Mouse (Mus musculus) frontal cortex, adult 2 months (tissue): ENCODE measurements around the gene Ranbp1. TPM values are rescaled to one million over a fixed set of nuclear protein-coding genes. Genes with fewer than 3 reads are reported as not detected.
"Not testable (repeated sequence)": the region's sequence is repeated elsewhere in the genome, so short reads cannot be mapped to it uniquely, and the experiment has no call there.

Experiments
- DNase-seq, 2 experiments: peaks; one replicate each; pipeline ENCODE4 v3.0.0; 2022; ENCODE audit warnings: low spot score in 1 of 2; ENCODE audit errors: extremely low spot score in 1 of 2
- polyA plus RNA-seq: library from polyadenylated mRNA; depleted of rRNA; stranded (reverse); fragments of >200 nt; gene quantifications from 2 replicates; pipeline ENCODE4 v1.2.3, GENCODE M21; 2012; rRNA removed

Ranbp1 gene
- 108 and 116 TPM in 2 replicates for polyA plus RNA-seq

DNA sequence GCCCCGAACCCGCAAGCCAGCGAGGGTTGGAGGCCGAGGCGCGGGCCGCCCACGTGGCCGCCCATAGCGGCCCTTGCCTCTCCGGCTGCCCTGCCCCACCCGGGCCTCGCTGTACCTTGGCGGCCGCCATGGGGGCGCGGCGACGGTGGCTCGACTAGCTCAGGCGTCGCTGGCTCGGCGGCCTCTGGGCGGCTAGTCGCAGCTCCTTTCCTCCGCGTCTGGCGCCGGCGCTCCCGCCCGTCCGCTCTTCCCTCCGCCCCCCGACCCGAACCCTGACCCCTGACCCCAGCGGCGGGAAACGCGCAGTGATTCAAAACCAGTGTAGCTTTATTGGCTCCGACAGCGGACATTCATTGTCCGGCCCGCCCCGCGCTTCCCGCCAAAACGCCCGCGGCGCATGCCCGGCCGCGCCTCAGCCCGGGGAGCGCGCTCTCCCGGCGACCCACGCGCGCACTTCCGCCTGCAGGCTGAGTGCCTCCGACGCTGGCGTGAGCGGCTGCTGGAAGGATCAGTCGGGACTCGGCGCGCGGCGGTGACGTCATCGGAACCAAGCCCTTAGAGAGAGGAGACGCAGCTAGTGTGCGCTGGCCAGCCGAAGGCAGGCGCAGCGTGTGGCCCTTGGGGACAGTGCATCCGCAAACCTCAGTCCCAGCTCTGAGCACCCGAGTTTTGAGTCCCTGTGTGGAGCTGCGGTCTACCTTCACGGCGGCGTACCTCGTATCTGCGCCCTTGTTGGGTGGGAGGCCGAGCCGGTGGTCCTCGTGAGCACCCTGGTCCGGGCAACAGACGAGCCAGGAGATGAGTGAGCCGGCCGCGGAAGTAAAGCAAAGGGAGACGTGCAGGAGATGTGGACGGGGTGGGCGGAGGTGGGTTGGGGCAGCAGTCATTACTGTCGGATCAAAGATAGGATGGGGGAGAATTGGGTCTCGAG, at the start of gene Ranbp1, which contains the start of gene Trmt2a:
Gene Ranbp1, minus strand, starts transcription at position 300 of the 931 bp plus-strand sequence.
Gene Trmt2a, plus strand, starts transcription at position 247 of the 931 bp plus-strand sequence.
- DNase-seq, result peak; percentile 98

DNA sequence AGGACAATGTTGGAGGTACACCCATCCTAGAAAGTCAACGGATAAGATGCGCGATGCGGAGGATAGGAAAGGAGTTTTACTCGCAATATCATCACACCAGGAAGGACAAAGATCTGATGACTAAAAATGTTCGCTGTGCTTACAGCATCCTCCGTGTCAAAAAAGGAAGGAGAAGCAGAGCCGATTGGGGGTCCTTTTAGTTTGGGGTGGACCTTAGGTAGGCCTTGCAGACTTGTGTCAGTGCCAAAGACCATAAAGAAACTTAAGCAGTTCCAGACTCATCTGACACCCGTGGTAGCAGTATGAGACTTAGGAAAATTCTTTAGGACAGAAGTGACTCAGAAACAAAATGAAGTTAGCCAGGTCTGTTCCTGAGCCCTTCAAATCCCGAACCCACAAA, 41.1 kb upstream of the Ranbp1 start:
- not testable (repeated sequence) for DNase-seq

DNA sequence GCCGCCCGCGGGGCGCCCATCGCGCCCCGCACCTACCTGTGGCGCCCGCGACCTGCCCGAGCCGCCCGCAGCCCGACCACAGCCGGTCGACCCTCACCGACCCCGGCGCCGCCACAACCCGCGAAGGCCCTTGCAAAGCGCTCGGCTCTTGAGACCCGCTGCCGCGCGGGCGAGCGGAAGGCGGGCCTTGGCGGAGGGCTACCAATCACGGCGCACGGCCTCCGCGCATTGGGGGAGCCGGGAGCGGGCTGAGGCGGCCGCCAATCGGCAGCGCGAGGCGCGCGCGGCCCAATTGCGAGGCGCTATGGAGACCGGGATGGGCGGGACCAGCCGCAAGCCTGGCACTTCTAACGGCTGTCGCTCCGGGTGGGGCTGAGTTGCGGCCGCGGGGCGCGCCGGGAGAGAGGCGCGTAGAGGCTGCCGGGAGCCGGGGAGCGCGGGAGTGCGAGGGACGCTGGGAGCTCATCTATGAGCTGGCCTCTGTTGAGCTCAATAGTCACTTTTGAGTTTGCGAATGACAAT, 40.6 kb upstream of the Ranbp1 start, which contains the start of gene Dgcr8:
Gene Dgcr8, minus strand, starts transcription at position 180 of the 522 bp plus-strand sequence.
- peak; percentile 96 to 98 for DNase-seq

DNA sequence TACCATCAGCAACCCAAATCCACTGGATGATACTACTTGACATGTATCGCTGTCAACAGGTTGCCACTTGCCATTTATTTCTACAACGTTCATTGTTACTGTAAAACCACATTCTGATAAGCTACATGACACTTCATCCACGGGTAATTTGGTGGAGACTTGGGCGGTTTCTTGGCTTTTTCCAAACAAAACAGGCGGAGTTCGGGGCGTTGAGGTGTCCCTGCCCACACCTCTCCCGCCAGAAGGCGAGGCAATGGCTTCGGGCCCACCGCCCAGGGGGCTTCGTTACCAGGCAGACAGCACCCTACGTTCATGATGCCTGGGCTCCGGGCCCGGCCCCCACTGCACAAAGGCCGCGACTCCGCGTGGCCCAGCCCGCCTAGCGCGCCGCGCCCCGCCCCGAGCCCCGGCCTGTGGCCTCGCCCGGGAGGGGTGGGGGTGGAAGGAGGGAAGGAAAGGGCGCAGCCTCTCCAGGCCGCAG, 40.1 kb upstream of the Ranbp1 start:
- peak in 1 of 2 experiments; percentile 27 for DNase-seq

DNA sequence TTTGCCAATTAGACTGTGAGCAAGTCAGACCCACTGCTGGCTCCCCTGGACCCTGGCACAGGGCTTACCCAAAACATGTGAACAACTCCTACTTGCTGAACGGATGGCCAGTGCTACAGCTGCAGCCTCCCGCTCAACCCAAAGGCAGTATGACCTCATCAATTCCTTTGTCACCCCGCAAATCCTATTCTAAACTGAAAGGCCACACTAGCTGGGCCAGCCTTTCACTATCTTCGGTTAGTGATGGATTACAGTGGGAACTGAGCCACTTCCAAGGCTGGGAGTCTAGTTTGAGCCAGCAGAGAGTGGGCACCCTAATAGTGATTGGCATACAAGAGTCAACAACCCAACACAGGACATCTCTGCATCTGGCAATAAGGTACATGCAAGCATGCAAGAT, 39.6 kb upstream of the Ranbp1 start:
- no peak for DNase-seq

DNA sequence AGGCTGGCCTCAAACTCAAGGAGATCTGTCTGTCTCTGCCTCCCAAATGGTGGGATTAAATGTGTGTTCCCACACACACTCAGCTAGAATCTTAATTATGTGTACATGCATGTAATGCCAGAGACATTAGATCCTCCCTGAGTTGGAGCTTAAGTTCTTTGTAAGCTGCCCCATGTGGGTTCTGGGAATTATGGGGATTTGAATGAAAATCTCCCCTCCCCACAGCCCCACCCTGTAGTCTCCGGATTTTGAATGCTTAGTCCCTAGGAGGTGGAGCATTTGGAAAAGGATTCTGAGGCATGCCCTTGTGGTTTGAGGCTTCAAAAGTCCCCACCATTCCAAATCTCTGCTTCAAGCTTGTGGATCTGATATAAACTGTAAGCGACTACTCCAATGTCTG, 26.6 kb upstream of the Ranbp1 start:
- DNase-seq, result no peak

DNA sequence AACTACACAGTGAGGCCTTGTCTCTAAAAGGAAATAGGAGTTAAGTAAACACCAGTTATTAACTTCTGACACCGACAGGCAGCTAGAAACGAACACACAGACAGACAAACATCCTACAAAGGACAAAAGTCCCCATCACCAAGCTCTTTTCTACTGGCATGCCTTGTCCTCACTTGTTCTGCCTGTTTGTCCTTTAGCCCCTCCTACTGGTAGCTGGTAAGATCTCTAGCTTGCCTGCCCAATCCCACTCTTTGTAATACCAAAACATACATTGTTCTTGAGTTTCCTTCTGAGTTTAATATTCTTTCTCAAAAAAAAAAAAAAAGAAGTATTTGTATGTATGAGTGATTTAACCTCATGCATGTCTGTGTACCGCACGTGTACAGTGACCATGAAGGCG, 19.6 kb upstream of the Ranbp1 start:
- no peak for DNase-seq

DNA sequence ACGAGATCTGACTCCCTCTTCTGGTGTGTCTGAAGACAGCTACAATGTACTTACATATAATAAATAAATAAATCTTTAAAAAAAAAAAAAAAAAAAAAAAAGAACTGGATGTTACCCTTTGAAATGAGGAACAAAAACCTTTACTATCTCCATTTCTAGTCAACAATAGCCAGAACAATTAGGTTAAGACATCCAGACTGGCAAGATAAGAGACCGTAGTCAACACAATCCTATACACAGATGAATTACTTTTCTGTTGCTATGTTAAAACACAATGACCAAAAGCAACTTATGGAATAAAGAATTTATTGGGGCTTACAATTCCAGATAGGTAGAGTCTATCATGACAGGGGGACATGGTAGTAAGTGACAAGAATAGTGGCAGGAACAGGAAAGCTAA, 16.5 kb upstream of the Ranbp1 start:
- no peak for DNase-seq

DNA sequence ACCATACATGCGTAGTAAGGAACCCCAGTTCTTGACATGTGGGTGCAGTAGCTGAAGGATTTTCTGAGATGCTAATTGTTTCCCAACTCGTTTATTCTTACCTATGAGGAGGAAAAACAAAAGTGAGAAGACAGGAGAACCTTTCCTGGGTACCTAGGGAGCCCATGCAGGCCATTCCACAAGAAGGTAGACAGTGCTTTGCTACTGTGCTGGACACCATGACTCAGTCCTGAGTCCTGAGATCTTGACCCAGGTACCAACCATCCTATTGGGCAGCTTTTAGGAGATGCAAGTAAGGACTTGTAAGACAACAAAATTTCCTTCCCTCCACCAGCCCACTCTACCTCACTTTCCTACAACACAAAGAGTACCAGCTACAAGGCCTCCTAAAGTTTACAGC, 9.7 kb upstream of the Ranbp1 start, which contains the start of gene Gm49776:
Gene Gm49776, minus strand, starts transcription at position 101 of the 400 bp plus-strand sequence.
- no peak for DNase-seq

DNA sequence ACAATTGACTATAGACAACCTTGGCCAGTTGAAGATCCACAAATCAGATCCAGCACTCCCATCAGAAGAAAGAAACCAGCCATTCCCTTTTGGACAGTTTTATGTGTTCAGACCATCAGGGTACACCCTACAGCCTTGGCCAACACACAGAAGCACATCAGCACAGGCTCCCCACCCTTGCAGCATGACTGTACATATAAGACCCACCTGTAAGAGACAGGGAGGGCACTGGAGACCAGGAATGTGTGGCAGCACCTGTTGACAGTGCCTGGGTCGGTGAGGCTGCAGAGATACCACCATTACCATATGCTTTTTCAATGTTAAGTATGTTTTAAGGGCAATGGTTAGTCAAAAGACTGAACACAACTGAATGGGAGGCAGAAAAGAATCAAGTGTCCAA, 5.3 kb upstream of the Ranbp1 start:
- no peak for DNase-seq

DNA sequence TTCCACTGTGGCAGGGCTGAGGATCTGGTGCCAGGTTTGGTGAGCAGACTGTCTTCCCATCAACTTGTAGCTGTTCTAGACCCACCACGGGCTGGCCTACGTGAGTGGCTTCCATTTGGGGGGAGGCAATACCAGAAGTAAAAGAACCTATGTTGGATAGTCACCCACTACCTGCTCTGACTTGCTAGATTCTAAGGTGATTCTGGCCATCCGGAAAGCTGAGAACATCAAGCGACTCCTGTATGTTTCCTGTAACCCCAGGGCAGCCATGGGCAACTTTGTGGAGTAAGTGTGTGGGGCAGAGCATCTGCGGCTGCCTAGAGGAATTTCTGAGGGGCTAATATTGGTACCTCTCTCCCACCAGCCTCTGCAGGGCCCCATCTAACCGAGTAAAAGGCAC, 4.2 kb upstream of the Ranbp1 start:
- DNase-seq, result no peak

DNA sequence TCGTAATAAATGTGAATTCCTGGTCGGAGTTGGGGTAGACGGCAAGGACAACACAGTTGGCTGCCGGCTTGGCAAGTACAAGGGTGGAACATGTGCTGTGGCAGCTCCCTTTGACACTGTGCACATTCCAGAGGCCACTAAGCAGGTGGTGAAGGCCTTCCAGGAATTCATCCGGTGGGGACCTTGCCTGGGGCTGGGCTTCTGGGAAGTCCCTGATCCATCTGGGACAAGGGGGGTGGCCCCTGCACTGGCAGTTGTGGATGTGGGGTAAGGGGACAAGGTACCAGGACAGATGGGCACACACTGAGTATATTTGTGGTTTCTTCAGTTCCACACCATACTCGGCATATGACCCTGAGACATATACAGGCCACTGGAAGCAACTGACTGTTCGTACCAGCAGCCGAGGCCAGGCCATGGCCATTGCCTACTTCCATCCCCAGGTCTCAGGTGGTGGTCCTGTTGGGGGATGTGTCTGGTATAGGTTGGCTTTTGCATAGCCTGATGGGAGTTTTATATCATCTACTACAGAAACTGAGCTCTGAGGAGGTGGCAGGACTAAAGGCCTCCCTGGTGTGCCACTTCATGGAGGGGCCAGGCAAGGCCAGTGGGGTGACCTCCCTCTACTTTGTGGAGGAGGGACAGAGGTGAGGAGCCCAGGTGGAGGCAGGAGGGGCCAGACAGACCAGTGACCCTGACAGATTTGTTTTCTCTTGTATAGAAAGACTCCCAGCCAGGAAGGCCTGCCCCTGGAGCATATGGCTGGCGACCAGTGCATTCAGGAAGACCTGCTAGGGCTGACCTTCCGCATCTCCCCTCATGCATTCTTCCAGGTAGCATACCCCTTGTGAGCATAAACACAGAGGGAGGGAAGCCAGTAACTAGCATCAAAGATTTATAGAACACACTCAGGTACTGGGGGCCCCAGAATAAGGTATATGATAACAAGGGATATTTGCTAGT, 2.6 kb upstream of the Ranbp1 start:
- no peak for DNase-seq

DNA sequence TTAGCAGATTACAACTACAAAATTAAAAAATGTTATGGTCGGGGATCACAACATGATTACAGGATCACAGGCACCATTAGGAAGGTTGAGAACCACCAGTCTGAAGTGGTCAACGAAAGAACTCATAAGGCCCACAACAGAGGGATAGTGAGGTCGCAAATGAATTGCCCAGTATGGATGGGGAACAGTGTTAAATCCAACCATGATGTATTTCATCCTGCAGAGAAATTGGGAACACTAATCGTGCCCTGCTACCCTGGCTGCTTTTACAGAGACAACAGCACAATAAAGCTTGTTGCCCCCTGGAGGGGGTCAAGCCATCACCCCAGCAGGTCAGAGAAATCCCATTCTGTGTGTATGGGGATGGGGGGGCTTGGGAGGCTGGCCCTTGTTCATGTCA, 1.7 kb upstream of the Ranbp1 start:
- no peak for DNase-seq

DNA sequence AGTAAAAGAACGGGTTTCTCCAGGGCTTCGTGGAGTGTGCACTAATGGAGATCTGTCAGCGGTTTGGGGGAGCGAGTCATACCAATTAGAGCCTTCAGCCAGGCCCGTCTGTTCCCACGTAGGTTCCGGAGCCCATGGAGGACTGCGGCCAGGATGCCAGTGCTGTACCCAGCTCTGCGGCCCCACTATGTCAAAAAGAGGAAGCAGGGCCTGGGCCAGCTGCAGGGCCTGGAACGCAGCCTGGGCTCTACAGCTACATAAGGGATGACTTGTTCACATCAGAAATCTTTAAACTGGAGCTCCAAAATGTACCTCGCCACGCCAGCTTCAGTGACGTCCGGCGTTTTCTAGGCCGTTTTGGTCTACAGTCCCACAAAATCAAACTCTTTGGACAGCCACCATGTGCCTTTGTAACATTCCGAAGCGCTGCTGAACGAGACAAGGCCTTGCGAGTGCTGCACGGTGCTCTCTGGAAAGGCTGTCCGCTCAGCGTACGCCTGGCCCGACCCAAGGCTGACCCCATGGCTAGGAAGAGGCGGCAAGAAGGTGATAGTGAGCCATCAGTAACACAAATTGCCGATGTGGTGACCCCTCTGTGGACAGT, 934 bp upstream of the Ranbp1 start:
- DNase-seq, result no peak

DNA sequence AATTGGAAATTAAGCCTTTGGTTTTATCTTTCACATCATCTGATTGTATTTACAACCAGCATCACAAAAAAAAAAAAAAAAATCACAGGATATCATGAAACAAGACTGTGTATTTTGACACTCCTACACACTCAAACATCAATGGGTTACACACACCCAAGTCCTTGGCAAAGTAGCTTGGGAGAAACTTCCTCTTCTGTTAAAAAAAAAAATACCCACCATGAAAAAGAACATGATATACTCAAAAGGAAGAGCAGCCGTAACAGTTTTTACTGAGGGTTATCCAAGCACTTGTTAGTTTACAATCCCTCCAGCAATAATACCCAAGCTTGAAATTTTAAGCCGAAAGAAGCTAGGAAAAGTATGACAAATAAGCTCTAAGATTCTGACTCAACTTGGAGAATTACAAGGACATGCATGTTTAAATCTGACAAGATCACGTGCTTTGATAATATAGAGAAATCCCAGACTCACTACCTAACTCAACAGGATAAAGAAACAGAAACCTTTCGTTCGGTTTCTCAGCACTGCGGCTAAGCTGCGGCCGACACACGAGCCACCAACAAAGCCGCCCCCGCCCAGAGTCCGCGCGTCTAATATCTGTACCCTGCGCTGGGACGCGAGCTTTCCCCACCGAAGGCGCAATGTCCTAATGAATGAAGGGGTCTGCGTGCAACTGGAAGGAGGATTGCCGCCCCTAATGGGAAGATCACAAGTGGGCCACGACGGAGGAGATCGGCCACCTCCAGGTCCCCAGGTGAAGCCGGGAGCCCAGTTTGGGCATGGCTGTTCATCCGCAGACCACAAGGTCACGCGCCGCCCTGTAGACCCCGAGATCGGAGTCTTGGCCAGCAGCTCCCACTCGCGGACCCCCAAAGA, 772 bp downstream of the Ranbp1 start:
- DNase-seq, result no peak

DNA sequence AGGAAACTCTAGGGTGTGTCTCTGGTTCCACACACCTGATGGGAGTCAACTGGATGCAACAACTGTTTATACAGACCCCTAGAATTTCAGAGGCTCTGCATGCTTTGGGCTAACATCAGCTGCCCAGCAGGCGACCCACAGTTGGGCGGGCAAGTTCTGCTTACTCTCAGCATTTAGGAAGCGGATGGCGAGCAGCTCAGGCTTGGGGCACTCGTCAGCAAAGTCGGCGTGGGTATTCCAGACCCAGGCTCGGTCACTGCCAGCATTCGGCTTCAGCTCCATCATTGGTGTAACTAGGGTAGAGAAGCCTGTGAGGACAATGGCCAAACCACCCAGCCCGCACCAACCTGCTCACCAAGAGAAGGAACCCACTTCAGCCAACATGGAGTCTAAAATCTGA, 7.0 kb downstream of the Ranbp1 start:
- DNase-seq, result no peak

DNA sequence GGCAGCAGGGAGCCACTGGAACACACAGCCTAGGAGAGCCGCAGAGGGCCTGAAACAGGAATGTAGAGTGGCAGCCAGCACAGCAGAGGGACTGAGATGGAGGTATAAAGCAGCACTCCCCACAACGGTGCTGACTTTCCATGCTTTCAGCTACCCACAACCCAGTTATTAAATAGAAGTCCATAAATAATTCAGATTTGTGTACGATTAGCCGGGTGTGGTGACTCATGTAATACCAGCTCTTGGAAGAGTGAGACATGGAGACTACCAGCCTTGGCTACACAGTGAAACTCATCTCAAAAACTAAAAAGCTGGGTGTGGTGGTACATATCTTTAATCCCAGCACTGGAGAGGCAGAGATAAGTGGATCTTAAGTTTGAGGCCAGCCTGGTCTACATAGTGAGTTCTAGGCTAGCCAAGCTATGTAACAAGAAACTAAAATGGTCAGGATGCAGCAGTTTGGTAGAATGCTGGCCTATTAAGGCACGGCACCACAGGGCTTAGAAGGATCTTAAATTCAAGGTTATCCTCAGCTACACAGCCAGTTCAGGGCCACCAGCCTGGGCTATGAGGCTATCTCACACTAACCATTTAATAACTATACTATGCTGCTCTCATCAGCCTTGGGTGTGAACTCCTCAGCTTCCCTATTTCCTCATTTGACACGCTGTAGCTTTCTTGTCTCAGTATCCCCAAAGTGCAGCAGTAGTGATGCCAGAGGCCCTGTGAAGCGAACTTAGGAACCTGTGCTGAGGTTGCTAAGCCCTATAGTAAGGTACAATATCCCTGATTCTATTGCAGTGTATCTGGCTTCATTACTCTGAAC, 11.6 kb downstream of the Ranbp1 start:
- no peak for DNase-seq

DNA sequence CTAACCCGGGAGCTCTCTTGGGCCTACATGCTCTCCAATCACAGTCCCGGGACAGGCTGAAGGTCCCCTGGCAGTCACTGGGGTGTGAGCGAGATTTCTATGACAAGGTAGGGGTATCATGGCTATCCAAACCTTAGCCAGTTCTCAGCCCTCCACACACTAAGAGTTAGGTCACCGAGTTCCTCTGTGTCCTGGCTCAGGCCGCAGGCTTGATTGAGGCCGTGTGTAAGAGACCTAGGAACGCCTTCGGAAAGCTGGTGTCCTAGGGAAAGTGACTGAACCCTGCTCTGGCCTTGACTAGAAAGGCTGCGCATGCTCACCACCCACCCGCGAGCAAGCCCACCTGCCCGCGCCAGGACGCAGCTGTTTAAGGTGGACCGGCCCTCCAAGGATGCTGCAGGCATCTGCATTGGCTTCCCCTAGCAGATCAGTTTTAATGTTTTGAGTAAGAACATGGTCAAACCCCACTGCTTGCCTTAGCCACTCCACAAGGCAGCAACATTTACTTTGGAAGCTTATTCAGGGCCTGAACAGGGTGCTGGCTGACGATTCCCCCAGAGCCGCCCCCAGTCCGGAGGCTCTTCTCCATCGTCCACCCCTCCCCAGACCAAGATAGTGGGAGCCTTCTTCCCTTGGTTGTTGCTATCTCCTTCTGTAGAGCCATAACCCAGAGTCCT, 13.0 kb downstream of the Ranbp1 start:
- peak in 1 of 2 experiments; percentile 76 for DNase-seq
